Mouse (Mus musculus) gastrocnemius, postnatal 4 days (tissue): ENCODE measurements around the gene Fbxl20. TPM values are rescaled to one million over a fixed set of nuclear protein-coding genes. Genes with fewer than 3 reads are reported as not detected.
A peak's percentile ranks its signal among the peaks of the same experiment; 100 is the strongest.

Experiments
- DNase-seq, 2 experiments: peaks; one replicate each; pipeline ENCODE4 v3.0.0; 2021 to 2022; ENCODE audit warnings: low spot score in 2 of 2, mixed read lengths in 2 of 2
- total RNA-seq, 2 experiments: library from RNA; stranded (reverse); gene quantifications; 2 replicates each; pipeline ENCODE4 v1.2.3; 2021

Gene Fbxl20
- total RNA-seq, 2 experiments from 2014 or later, result 16.9 to 18.2 TPM

DNA sequence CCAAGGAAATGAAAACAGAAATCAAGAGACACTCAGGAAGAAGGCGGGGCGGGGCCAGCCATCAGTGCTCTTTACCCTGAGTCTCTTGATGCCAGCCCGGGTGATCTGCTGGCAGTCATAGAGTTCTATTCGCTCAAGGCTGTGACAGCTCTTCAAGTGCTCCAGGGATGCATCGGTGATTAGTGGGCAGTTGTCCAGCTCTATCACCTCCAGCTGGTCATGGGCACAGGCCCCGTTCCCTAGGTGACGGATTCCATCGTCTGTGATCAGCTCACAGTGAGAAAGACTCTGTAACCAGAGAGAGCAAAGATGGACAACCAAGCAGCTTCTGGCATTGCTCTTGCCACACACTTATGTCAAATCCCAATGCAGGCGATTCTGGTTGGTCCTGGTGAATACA lies 59.6 kb downstream of the Fbxl20 start:
- DNase-seq, result no peak

DNA sequence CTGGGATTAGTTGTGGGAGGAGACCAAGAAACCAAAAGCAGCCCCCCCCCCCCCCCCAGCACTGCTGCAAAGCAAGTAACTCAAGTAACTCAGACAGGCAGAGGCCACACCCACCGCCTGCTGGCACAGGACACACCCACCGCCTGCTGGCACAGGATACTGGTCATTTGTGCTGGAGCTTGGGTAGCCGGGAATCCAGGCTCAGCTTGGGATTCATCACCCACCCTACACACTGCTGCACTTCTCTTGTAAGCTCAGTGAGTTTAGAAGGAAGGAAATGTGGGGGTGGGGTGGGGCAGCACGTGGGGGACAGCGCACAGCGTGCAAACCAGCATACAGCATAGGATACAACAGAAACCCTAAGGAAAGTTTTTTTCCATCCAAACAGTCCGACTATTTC lies 62.0 kb downstream of the Fbxl20 start:
- peak in 1 of 2 experiments; percentile 33 for DNase-seq

DNA sequence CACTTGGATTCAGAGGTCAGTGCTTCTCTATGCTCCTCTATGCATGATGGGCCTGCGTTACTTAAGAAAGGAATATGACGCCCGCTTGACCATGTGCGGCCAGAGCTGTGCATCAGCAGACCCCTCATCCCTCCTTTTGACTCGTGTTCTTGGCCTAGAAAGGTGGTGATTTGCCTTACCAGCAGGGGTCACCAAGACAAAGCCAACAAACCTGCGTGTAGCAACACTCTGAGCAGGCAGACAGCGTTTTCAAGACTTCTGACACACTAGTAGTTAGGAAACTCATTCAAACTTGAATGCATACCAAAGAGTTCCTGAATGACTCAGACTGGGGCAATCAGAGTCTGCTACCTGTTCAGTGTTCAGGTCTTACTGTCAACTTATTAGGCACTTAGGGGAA lies 63.6 kb downstream of the Fbxl20 start:
- DNase-seq, result no peak

DNA sequence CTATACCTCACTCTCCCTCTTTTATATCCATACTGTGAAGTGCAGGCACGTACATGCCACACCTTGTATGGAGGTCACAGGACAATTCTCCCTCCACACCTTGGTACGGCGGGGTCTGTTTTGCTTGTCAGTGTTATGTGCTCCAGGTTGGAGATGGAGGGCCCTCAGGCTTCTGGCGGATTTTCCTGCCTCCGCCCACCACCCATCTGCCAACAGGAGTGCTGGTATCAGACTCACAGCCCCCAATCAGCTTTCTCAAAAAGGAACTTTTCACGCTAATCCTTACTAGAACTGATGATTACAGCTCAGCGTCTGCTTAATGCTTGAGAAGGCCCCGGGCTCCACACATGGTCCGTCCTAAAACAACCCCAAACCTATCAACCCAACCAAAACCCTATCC lies 64.1 kb downstream of the Fbxl20 start:
- DNase-seq, result no peak

DNA sequence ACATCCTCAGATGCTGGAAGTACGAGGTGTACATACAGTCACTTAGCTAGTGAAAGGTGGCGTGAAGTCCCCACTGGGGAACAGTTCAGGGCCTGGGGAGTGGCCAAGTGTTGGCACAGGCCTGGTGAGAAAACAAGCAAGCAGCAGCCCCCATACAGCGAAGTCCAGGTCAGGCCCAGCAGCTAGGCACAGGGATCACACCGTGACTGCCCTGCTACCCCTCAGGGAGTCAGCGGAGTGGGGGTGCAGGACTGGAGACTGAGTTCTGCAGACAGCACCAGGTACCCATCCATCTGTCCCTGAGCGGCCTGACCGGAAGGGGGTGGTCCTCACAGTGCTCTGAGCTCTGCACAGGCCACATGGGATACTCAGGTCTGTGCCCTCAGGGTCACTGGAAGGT lies 67.5 kb downstream of the Fbxl20 start:
- no peak for DNase-seq

DNA sequence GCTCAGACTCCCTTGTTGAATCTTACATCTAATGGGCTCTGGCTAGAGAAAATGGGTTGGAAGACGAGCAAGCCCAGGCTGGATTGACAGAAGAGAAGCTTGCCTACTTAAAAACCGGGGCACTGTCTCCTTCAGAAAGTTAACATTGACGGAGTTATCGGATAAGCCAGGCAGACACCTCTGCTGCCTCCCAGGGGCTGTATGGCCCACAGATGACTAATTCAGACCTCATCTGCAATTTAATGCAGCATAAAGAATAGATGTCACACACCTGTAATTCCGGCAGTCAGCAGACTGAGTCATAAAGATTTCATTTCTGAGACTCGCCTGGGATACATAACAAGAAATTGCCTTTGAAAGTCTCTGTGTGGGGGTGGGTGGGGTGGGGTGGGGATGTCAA lies 69.8 kb downstream of the Fbxl20 start:
- no peak for DNase-seq

DNA sequence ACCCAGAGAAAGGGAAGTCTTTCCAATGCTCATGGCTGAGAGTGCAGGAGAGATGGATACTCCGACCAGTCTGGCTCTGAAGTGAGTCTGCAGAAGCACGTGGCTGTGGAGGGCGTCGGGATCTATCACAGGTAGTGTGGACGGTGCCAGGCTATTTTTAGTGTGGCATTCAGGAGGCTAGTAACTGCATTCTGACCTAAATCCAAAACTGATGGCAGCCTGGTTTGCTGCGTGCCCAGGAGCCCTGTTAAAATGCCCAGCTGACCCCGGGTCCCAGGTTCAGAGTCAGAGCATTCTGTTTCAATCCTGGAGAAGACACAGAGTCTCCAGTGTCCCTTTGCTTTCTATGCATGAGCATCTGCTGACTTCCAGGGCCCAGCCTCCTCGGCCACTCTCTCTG lies 73.1 kb downstream of the Fbxl20 start:
- DNase-seq, result no peak

DNA sequence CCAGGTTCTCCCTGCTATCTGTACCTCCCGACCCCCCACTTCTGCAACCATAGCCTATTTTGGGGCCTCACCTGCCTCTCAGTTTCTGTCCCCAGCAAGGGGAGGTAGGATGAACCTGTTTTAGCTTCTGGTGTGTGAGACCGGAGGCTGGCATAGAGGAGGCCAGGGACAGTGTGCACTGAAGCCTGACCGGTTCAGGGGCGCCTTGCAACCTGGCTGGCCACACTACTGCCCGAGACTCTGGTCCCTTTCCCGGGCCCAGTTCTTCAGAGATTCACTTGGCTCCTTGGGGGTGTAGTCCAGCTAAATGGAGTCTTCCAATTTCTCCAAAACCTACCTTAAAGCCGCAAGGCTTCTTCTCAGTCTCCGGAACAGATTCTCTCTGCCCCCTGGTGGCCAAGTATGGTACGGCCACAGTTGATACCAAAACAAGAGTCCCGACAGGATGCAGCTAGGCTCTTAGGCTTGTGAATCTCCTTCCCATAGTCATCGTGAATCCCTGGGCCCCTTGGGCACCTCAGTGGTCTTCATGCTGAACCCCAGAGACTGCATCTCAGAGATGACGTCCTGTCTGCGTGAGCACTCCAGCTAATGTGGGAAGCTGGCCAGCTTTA lies 74.9 kb downstream of the Fbxl20 start:
- peak; percentile 86 for DNase-seq

DNA sequence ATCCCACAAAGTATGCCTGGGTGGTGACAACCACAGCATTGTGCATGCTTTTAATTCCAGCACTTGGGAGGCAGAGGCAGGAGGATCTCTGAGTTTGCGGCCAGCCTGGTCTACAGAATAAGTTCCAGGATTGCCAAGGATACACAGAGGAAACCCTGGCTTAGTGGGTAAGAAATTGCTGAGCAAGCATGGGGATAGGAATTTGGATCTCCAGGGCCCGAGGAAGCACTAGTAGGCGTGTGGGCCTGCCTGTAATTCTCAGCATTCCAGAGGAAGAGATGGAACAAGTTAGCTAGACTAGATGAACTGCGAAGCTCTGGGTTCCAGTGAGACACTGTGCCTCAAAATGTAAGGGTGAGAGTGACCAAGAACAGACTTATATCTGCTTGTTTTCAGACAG lies 76.8 kb downstream of the Fbxl20 start:
- DNase-seq, result no peak

DNA sequence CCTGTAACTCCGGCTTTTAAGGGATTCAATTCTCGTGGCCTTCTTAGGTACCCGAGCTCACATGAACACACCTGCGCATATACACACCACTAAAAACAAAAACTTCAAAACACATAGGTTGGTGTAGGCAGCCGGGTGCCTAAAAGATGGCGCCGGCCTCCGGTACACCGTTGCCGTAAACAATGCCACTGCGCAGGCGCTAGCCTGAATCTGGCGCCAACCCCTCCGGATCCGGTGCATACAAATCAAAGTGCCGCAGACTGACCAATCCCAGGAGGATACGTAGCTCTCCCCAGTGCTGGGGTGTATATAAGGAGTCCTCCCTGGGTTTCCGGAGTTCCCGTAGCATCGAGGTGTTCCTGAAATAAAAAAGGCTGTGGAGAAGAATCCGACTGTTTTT lies 82.9 kb downstream of the Fbxl20 start:
- no peak for DNase-seq

DNA sequence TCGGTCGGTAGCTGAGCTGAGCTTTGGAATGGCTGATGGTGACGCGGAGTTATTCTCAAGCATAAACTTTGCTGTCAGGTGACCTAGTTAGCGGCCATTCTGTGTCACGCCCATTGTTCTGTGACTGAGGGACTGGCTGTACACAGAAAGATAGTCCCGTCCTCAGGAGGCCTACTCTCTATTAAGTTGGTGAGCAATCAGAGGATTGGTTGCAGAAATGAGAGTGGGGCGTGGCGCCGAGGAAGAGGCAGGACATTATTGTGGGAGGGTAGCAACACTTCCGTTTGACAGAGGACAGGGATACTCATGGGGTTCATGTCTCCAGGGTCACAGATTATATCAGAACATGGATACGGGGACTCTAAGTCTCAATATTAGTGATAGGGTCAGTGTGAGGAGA lies 84.0 kb downstream of the Fbxl20 start:
- DNase-seq, result no peak

DNA sequence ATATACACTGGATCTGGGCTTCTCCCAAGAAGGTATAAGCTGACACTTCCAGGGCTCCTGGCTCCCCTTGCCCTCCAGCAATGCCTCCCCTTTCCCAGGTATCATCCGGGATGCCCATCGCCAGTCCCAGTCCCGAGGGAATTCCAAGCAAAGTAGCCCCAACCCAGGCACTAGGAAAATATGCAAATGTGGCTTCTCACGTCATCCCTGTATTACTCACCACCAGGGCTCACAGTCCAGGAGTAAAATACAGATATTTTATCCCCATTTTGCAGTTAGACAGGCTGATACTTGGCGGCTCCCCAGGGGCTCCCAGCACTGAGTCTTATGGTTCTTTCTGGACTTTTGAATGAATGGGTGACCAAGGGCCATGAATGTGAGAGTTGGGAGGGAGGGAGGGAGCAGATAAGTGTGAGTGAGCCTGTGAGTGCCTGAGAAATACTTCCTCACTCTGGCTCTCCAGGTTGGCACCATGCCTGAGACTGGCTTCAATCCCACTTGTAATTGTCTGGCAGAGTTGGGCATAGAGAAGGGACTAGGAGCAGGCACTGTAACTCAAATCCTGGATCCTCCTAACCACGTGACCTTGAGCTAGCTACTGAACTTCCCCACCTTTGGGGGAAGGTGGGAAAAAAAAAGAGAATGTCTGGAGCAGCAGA lies 88.2 kb downstream of the Fbxl20 start:
- peak in 1 of 2 experiments; percentile 43 for DNase-seq

DNA sequence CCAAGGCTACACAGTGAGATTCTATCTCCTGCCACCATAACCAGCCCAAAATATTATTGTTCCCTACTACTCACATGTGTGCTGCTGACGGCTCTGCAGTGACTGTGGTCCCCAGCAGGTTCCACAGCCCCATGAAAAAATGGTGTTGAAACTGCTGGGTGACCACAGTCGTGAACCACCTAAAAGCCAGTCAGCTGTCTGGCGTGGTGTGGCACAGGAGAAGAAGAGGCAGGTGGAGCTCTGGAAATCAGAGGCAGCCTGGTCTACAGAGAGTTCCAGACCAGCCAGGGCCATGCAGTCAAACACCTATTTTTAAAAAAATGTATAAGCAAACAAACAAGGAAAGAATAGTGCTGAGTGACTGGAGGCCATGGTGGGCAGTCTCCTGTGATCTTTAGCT lies 88.8 kb downstream of the Fbxl20 start:
- no peak for DNase-seq

DNA sequence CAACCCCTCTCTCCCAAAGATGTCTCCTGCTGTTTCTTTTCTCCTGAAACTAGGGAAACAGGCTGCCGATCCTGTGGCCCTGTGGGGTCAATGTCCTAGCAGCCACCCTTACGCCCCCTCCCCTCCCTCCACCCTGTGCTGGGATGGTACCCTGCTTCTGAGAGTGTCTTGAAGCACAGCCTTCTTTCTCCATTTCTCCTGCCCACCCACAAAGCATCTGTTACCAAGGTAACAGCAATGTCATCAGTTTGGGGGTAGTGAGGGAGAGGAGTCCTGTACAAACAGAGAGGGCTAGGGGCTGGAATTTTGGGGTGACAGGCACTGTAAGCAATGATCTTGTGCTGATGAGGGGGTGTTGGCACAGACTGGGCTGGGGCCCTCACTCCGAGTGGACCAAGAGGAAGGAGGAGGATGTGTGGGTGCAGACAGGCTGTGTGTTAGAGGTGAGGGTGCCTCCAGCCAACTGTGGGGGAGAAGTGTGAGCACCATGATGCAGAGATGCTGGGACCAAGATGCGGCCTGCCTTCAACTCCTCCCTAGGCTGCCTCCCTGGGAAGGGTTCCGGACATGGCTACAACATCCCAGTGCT lies 90.0 kb downstream of the Fbxl20 start:
- DNase-seq, result no peak

DNA sequence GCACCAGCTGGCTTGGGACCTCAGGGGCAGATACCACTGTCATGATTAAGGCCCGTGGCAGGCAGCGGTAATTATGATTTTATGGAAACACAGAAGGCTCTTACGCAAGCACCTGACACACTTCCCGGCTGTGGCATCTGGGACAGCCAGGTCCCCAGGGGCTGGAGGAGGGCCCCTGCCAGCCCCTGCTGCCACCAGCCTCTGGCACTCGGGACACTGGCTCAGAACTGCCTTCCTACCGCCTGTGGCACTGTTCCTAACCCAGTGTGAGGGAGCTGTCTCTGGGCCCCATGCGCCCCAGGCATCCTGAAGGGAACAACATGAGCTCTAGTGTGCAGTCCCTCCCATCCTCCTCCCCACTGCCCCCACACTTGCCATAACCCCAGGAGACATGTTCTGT lies 90.5 kb downstream of the Fbxl20 start:
- DNase-seq, result no peak

DNA sequence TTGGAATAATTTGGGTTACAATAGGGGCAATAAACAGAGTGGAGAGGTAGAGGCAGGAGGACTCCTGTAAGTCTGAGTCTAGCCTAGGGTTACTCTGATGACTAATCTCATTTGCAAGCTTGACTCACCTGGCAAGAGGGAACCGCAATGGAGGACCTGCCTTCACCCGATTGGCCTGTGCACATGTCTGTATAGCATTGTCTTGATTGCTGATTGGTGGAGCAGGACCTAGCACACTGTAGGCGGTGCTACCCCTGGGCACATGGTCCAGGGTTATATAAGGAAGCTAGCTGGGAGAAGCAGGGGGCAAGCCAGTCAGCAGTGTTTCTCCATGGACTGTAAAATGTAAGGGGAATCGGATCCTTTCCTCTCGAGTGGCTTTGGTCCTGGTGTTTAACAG lies 92.2 kb downstream of the Fbxl20 start:
- DNase-seq, result no peak

DNA sequence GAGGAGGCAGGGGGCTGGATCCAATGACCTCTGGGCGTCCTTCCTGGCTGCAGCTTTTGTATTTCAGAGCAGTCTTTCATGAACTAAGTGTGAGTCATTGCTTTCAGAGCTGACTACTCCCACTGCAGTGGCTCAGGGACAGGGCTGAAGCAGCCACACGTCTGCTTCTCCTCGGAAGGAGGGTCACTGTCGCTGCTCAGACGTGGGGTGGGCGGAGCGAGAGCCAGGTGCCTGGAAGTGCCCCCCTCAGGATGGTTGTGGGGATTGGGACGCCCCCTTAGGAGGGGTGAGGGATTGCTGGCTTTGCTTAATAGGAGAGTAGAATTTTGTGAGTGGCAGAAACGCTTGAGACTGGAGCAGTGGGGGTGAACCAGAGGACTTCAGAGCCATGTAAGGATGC lies 92.7 kb downstream of the Fbxl20 start:
- DNase-seq, result no peak

DNA sequence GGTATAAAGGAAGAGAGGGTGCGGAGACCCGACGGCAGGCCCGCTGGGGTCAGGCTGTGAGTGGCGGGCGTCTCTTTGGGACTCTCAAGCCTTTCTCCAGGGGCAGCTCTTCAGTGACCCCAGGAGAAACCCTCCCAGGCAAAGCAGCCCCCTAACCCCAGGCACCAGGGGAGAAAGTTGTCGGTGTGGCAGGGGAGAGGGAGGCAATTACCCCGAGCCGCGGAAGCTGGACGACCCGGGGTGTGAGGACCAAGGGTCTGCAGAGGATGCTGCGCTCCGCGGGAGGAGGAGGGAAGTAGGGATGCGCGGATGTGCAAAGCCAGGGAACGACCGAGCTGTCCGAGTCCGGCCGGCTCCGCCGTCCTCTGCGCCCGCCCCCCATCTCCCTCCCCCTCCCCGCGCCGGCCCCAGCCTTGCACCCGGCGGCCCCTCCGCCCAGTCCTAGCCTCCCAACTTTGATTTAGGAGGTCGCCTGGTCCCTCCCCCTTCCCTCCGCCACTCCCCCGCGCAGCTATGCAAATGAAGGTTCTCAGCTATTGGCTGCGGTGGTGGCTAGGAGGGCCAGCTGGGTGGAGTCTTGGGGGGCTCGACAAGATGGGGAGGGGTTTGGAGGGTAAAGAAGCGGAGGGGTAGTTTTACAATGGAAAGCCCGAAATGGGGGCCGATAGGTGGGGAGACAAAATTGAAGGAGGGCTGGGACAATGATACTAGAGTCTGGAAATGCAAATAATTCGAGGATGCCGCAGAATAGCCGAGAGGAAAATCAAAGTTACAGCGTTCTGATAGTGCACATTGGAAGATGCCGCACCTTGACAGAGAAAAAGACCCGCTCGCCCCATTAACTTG lies 97.0 kb downstream of the Fbxl20 start, which contains the start of gene Stac2:
Stac2 (minus strand) TSS at position 474 of the 846 bp plus-strand sequence.
- DNase-seq, result peak in 1 of 2 experiments; percentile 68

DNA sequence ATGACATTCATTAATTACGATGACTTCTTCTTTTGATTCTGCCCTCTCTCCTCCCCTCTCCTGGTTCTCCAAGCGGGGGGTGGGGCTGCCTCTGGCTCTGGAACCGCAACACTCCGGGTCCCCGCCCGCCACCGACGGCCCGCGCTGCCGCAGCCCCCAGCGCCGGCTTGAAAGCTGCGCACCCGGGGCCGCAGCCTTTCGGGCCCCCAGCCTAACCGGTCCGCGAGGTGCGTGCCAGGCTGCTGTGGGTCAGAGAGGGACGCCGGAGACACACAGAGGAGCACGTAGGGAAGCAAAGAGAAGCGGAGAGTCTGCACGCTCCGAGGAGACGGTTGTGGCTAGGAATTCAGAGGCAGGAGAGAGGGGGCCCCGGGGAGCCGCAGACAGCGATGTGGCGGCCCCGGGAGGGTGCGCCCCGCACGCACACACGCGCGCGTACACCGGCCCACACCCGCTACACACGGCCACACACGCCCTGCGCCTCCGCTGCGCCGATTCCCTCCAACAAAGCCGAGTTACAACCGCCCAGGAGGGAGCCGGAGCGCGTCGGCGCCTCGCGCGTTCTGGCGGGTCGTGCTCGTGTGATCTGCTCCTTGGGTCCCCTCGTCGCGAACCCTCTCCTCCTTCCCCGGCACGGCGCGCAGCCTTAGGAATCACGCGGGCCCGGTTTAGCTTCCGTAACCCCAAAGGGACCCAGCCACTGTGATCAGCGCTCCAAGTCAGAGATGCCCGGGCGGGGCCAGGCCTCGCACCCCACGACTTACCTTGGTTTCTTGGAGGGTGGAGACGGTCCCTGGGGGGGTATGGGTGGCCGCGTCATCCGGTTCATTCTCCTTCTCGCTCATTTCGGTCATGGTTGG lies 97.8 kb downstream of the Fbxl20 start:
- DNase-seq, result no peak

DNA sequence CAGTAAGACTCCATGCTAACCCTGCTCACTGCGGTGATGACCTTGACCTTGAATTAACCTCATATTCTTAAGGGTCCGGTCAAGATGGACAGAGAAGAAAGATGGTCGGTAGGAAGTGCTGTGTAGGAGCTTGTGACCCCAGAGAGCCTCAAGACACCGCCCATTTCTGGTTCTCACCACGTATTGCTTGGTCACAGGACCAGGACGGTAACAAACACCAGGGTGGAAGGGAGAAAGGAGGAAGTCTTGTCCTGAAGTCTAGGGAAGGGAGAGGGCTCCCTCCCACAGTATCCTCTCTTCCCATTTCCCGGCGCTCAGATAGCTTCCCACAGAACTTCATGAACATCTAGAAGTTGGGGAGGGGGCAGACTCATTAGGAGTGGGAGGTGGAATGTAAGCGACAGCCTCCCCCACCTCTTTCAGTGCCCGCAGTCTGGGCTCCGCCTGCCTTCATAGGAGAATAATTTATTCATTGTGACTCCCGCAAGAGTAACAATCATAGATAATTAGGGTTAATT lies 98.5 kb downstream of the Fbxl20 start:
- no peak for DNase-seq

DNA sequence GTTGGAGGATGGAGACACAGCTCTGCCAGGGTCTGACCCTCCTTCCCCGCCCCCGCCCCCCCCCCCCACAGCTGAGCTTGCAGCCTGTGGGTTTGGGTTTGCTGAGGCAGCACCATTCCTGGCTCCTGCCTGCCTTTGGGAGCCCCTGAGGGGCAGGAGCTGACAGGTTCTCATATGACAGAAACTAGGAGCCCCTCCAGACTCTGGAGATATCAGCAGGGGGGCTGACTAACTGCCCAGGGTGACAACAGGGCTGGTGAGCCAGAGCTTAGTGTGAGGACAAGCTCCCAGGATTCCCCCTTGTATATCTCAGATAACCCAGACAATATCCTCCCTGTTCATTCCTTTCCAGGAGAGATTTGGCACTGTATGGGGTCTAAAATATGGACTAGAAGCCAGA lies 99.3 kb downstream of the Fbxl20 start:
- no peak for DNase-seq
